Mouse (Mus musculus) MEL (cell line): Measurements from ENCODE around the gene Taf1a. TPM values are rescaled to one million over a fixed set of nuclear protein-coding genes. Genes with fewer than 3 reads are reported as not detected.
A peak's percentile ranks its signal among the peaks of the same experiment; 100 is the strongest.

ENCODE experiments used
- DNase-seq: peaks from one replicate; pipeline ENCODE4 v3.0.0; 2011; ENCODE audit warnings: low read depth, low spot score
- H3K27ac ChIP-seq: 2 replicates; pipeline ENCODE4 v1.5.1; 2012; ENCODE audit warnings: low read depth, mild to moderate bottlenecking, control low read depth, low read length, moderate library complexity; ENCODE audit not compliant: control insufficient read depth
- H3K27me3 ChIP-seq, 2 experiments: fragments of 150-350 bp in 1 of 2; sonication (generic) in 1 of 2; 2 replicates each; pipeline ENCODE4 v1.6.1; 2012; ENCODE audit warnings: low read length in 2 of 2, mild to moderate bottlenecking in 2 of 2, improper control_type of control experiment in 1 of 2, moderate library complexity in 1 of 2; ENCODE audit not compliant: insufficient read depth in 2 of 2, control insufficient read depth in 1 of 2
- H3K36me3 ChIP-seq, 2 experiments: 2 replicates each; pipeline ENCODE4 v1.6.1; 2012 to 2014; ENCODE audit warnings: low read length in 2 of 2, improper control_type of control experiment in 1 of 2, inconsistent platforms in 1 of 2, mild to moderate bottlenecking in 1 of 2; ENCODE audit not compliant: insufficient read depth in 2 of 2, control insufficient read depth in 1 of 2
- H3K4me1 ChIP-seq, 2 experiments: fragments of 150-350 bp in 1 of 2; sonication (generic) in 1 of 2; 2 replicates each; pipeline ENCODE4 v1.6.1; 2012; ENCODE audit warnings: low read length in 2 of 2, improper control_type of control experiment in 1 of 2, mild to moderate bottlenecking in 1 of 2; ENCODE audit not compliant: insufficient read depth in 2 of 2, control insufficient read depth in 1 of 2
- H3K4me3 ChIP-seq, 2 experiments: fragments of 150-350 bp in 1 of 2; sonication (generic) in 1 of 2; 2 replicates each; pipeline ENCODE4 v1.5.1; 2012; ENCODE audit warnings: low read depth in 2 of 2, low read length in 2 of 2, mild to moderate bottlenecking in 2 of 2, moderate library complexity in 2 of 2, control low read depth in 1 of 2, improper control_type of control experiment in 1 of 2; ENCODE audit not compliant: control insufficient read depth in 1 of 2, insufficient read depth in 1 of 2
- H3K79me2 ChIP-seq: 2 replicates; pipeline ENCODE4 v1.6.1; 2012; ENCODE audit warnings: mild to moderate bottlenecking, low read length, moderate library complexity; ENCODE audit not compliant: control insufficient read depth, poor library complexity, insufficient read depth
- H3K9ac ChIP-seq: 2 replicates; pipeline ENCODE4 v1.6.1; 2012; ENCODE audit warnings: low read depth, mild to moderate bottlenecking, control low read depth, low read length, moderate library complexity; ENCODE audit not compliant: control insufficient read depth, poor library complexity, severe bottlenecking
- H3K9me3 ChIP-seq: fragments of 150-350 bp; sonication (generic); replicated peaks from 2 replicates; pipeline ENCODE4 v1.6.1; 2012; ENCODE audit warnings: mild to moderate bottlenecking, low read length, improper control_type of control experiment, moderate library complexity; ENCODE audit not compliant: insufficient read depth
- CHD1 ChIP-seq: IDR thresholded peaks from 2 replicates; pipeline ENCODE4 v1.6.1; 2012; ENCODE audit warnings: low read depth, mild to moderate bottlenecking, inconsistent platforms, low read length, improper control_type of control experiment
- CHD2 ChIP-seq: IDR thresholded peaks from 2 replicates; pipeline ENCODE4 v1.6.1; 2011; ENCODE audit warnings: low read length, improper control_type of control experiment
- E2F4 ChIP-seq: IDR thresholded peaks from 2 replicates; pipeline ENCODE4 v1.6.1; 2011; ENCODE audit warnings: low read depth, low read length, improper control_type of control experiment, borderline replicate concordance
- ELF1 ChIP-seq: IDR thresholded peaks from 2 replicates; pipeline ENCODE4 v1.6.1; 2014; ENCODE audit warnings: low read depth, mild to moderate bottlenecking, inconsistent platforms, low read length, improper control_type of control experiment, moderate library complexity
- EP300 ChIP-seq, 2 experiments: IDR thresholded peaks; 2 replicates each; pipeline ENCODE4 v1.6.1; 2011; ENCODE audit warnings: improper control_type of control experiment in 2 of 2, low read length in 2 of 2, low read depth in 1 of 2, mild to moderate bottlenecking in 1 of 2
- GABPA ChIP-seq: IDR thresholded peaks from 2 replicates; pipeline ENCODE4 v1.6.1; 2012; ENCODE audit warnings: low read depth, mild to moderate bottlenecking, inconsistent platforms, low read length, improper control_type of control experiment, moderate library complexity
- GATA1 ChIP-seq: IDR thresholded peaks from 2 replicates; pipeline ENCODE4 v1.6.1; 2011; ENCODE audit warnings: low read depth, low read length, improper control_type of control experiment
- JUND ChIP-seq: IDR thresholded peaks from 2 replicates; pipeline ENCODE4 v1.6.1; 2011; ENCODE audit warnings: low read depth, mild to moderate bottlenecking, improper control_type of control experiment, low read length
- KAT2A ChIP-seq: conservative IDR thresholded peaks from 2 replicates; pipeline ENCODE4 v1.6.1; 2012; ENCODE audit warnings: low read depth, low read length, improper control_type of control experiment, inconsistent platforms
- MAFK ChIP-seq: IDR thresholded peaks from 2 replicates; pipeline ENCODE4 v1.6.1; 2011; ENCODE audit warnings: low read depth, mild to moderate bottlenecking, low read length, improper control_type of control experiment, borderline replicate concordance
- MAX ChIP-seq: IDR thresholded peaks from 2 replicates; pipeline ENCODE4 v1.6.1; 2011; ENCODE audit warnings: low read length, improper control_type of control experiment
- MAZ ChIP-seq: IDR thresholded peaks from 2 replicates; pipeline ENCODE4 v1.6.1; 2012; ENCODE audit warnings: low read depth, mild to moderate bottlenecking, inconsistent platforms, low read length, improper control_type of control experiment
- NRF1 ChIP-seq: IDR thresholded peaks from 2 replicates; pipeline ENCODE4 v1.6.1; 2014; ENCODE audit warnings: low read depth, mild to moderate bottlenecking, inconsistent platforms, low read length, improper control_type of control experiment, moderate library complexity; ENCODE audit not compliant: poor library complexity, insufficient read depth, severe bottlenecking
- POLR2AphosphoS2 ChIP-seq: IDR thresholded peaks from 2 replicates; pipeline ENCODE4 v1.6.1; 2011; ENCODE audit warnings: low read length, improper control_type of control experiment
- POLR2AphosphoS5 ChIP-seq: IDR thresholded peaks from 2 replicates; pipeline ENCODE4 v1.6.1; 2012; ENCODE audit warnings: low read depth, borderline replicate concordance, mild to moderate bottlenecking, inconsistent platforms, low read length, moderate library complexity, mixed read lengths
- RAD21 ChIP-seq: IDR thresholded peaks from 2 replicates; pipeline ENCODE4 v1.6.1; 2011; ENCODE audit warnings: mild to moderate bottlenecking, low read depth, low read length, improper control_type of control experiment
- SIN3A ChIP-seq: IDR thresholded peaks from 2 replicates; pipeline ENCODE4 v1.6.1; 2012; ENCODE audit warnings: low read length, improper control_type of control experiment, inconsistent platforms
- SMC3 ChIP-seq: IDR thresholded peaks from 2 replicates; pipeline ENCODE4 v1.6.1; 2011; ENCODE audit warnings: low read depth, low read length, improper control_type of control experiment
- TAL1 ChIP-seq: IDR thresholded peaks from 2 replicates; pipeline ENCODE4 v1.6.1; 2012; ENCODE audit warnings: mild to moderate bottlenecking, inconsistent platforms, low read length, moderate library complexity, mixed read lengths
- TBP ChIP-seq: IDR thresholded peaks from 2 replicates; pipeline ENCODE4 v1.8.0; 2011; ENCODE audit warnings: low read depth, low read length, improper control_type of control experiment
- UBTF ChIP-seq: IDR thresholded peaks from 2 replicates; pipeline ENCODE4 v1.6.1; 2012; ENCODE audit warnings: low read depth, mild to moderate bottlenecking, inconsistent platforms, low read length, improper control_type of control experiment, moderate library complexity, borderline replicate concordance; ENCODE audit not compliant: insufficient read depth
- USF1 ChIP-seq: IDR thresholded peaks from 2 replicates; pipeline ENCODE4 v1.6.1; 2014; ENCODE audit warnings: low read depth, mild to moderate bottlenecking, inconsistent platforms, low read length, improper control_type of control experiment, moderate library complexity
- ZC3H11A ChIP-seq: IDR thresholded peaks from 2 replicates; pipeline ENCODE4 v1.6.1; 2012; ENCODE audit warnings: low read depth, mild to moderate bottlenecking, inconsistent platforms, low read length, improper control_type of control experiment
- ZKSCAN1 ChIP-seq: IDR thresholded peaks from 2 replicates; pipeline ENCODE4 v1.6.1; 2012; ENCODE audit warnings: low read depth, mild to moderate bottlenecking, inconsistent platforms, low read length, improper control_type of control experiment, moderate library complexity
- ZMIZ1 ChIP-seq: IDR thresholded peaks from 2 replicates; pipeline ENCODE4 v1.6.1; 2012; ENCODE audit warnings: low read depth, mild to moderate bottlenecking, inconsistent platforms, low read length, improper control_type of control experiment, moderate library complexity
- ZNF384 ChIP-seq: IDR thresholded peaks from 2 replicates; pipeline ENCODE4 v1.6.1; 2012; ENCODE audit warnings: low read depth, mild to moderate bottlenecking, inconsistent platforms, low read length, improper control_type of control experiment
- polyA plus RNA-seq, 2 experiments: library from polyadenylated mRNA; stranded (reverse) in 1 of 2; unstranded in 1 of 2; fragments of >175 nt in 1 of 2; fragments of >200 nt in 1 of 2; gene quantifications; 2 replicates each; pipeline versions ENCODE4 v1.2.1 to v1.2.4; 2012; ENCODE audit warnings: low replicate concordance in 2 of 2, low read depth in 1 of 2; ENCODE audit not compliant: insufficient read length in 2 of 2, insufficient read depth in 1 of 2, missing spikeins in 1 of 2
- total RNA-seq: library from RNA; depleted of rRNA; stranded (reverse); fragments of 300-350 nt; gene quantifications from 2 replicates; pipeline ENCODE4 v1.2.3, GENCODE M21; 2012

The Taf1a gene
- total and polyA plus RNA-seq, 3 experiments = 21.5 to 23.8 TPM; not detected in 1

- Histone ChIP-seq H3K9ac (no peak overlapping the region), H3K79me2 (peaks cover 4% of the 10 kb centered on the region; the same call in 1 of the 2 replicates), H3K4me3 (no peak overlapping the region), H3K9me3 (no peaks in the 10 kb centered on the region), H3K27me3 (no peaks in the 10 kb centered on the region), H3K36me3 (peaks cover 0 to 23% of the 10 kb centered on the region in 2 experiments; a peak in 2 of 4 replicates), H3K4me1 (peaks cover 3 to 28% of the 10 kb centered on the region in 2 experiments; a peak in 3 of 4 replicates), H3K27ac (no peak overlapping the region)
- TF ChIP-seq SIN3A = no peak
- TF ChIP-seq JUND = no peak
- TF ChIP-seq SMC3 = no peak
- TF ChIP-seq KAT2A = no peak
- TF ChIP-seq ZC3H11A = no peak
- TF ChIP-seq POLR2AphosphoS2 = no peak
- no peak for TF ChIP-seq ZNF384
- no peak for TF ChIP-seq TAL1
- TF ChIP-seq CHD1 = no peak
- no peak for TF ChIP-seq NRF1
- no peak for TF ChIP-seq MAZ
- TF ChIP-seq RAD21 = no peak
- TF ChIP-seq UBTF = no peak
- no peak for TF ChIP-seq POLR2AphosphoS5
- TF ChIP-seq GABPA = no peak
- no peak for TF ChIP-seq ZMIZ1
- DNase-seq = no peak
Measured at GRCm38 (mm10) chr1:183366361-183366760, 22.4 kb upstream of the Taf1a start.

- Histone ChIP-seq H3K9me3 (no peaks in the 10 kb centered on the region), H3K79me2 (peaks cover 4% of the 10 kb centered on the region; the same call in 1 of the 2 replicates), H3K9ac (peak overlapping the region; percentile 89), H3K4me3 (peak overlapping the region; percentile 79 to 94), H3K27me3 (no peaks in the 10 kb centered on the region), H3K4me1 (peaks cover 0 to 13% of the 10 kb centered on the region in 2 experiments; a peak in 2 of 4 replicates), H3K27ac (no peak overlapping the region), H3K36me3 (peaks cover 0 to 4% of the 10 kb centered on the region in 2 experiments; a peak in 2 of 4 replicates)
- no peak for DNase-seq
- TF ChIP-seq MAFK = no peak
- TF ChIP-seq ELF1 = no peak
- no peak for TF ChIP-seq EP300 (IDR thresholded peaks at IDR 0.05; ENCODE audit: low read depth in 1 of 2, low read length in 2 of 2)
- no peak for TF ChIP-seq SIN3A
- TF ChIP-seq ZKSCAN1 = no peak
- TF ChIP-seq USF1 = no peak
- no peak for TF ChIP-seq KAT2A
- TF ChIP-seq E2F4 = no peak
- TF ChIP-seq MAX = no peak
- TF ChIP-seq GATA1 = no peak
- TF ChIP-seq TAL1 = no peak
- TF ChIP-seq JUND = no peak
- no peak for TF ChIP-seq CHD2
- TF ChIP-seq TBP = no peak
- no peak for TF ChIP-seq POLR2AphosphoS2
Measured at GRCm38 (mm10) chr1:183368601-183369400, 20.0 kb upstream of the Taf1a start.
